Mouse (Mus musculus) limb, embryonic 10.5 days (tissue): ENCODE data around the gene H2-T22. TPM values are rescaled to one million over a fixed set of nuclear protein-coding genes. Genes with fewer than 3 reads are reported as not detected.
"Not testable (repeated sequence)": the region's sequence is repeated elsewhere in the genome, so short reads cannot be mapped to it uniquely, and the experiment has no call there.

Experiments used
- DNase-seq: peaks from one replicate; pipeline ENCODE4 v3.0.0-alpha.2; 2017; ENCODE audit warnings: low spot score
- H3K27ac ChIP-seq: fragments of 300-500 bp; sonication (generic); 2 replicates; pipeline ENCODE4 v1.5.1; 2016; ENCODE audit warnings: mild to moderate bottlenecking
- H3K27me3 ChIP-seq: fragments of 300-500 bp; sonication (generic); 2 replicates; pipeline ENCODE4 v1.6.1; 2016; ENCODE audit warnings: low read depth, mild to moderate bottlenecking; ENCODE audit not compliant: poor library complexity, severe bottlenecking
- H3K36me3 ChIP-seq: fragments of 300-500 bp; sonication (generic); 2 replicates; pipeline ENCODE4 v1.6.1; 2016; ENCODE audit warnings: mild to moderate bottlenecking, moderate library complexity
- H3K4me1 ChIP-seq: fragments of 300-500 bp; sonication (generic); 2 replicates; pipeline ENCODE4 v1.6.1; 2016
- H3K4me3 ChIP-seq: fragments of 300-500 bp; sonication (generic); 2 replicates; pipeline ENCODE4 v1.5.1; 2016; ENCODE audit warnings: mild to moderate bottlenecking, moderate library complexity
- H3K9me3 ChIP-seq: fragments of 300-500 bp; sonication (generic); replicated peaks from 2 replicates; pipeline ENCODE4 v1.6.1; 2016; ENCODE audit warnings: mild to moderate bottlenecking
- whole genome bisulfite sequencing: fragments of 180-500 bp; shearing (Covaris S2); methylation state at CpG from one replicate; pipeline ENCODE4 v1.1.7; 2016; 5-methylcytosine and 5-hydroxymethylcytosine counted together
- polyA plus RNA-seq: library from polyadenylated mRNA; unstranded; fragments of >200 nt; fragmentation: Nextera tagmentation; extraction: Ambion mirVana; gene quantifications from 2 replicates; pipeline ENCODE4 v1.2.1, GENCODE M21; 2016

The H2-T22 gene
- polyA plus RNA-seq, 1 experiment from 2014 or later: 9.7 TPM

- H3K4me1 ChIP-seq, H3K4me3 ChIP-seq, H3K9me3 ChIP-seq, H3K27ac ChIP-seq, H3K36me3 ChIP-seq, DNase-seq: not testable (repeated sequence)
- 85% methylated on average over 13 of the region's 13 CpGs for WGBS
- H3K27me3 ChIP-seq: peaks cover 29% of the 10 kb centered on the region
Measured at GRCm38 (mm10) chr17:36036126-36036525, 6.4 kb downstream of the H2-T22 start.

- H3K4me1 ChIP-seq, H3K27ac ChIP-seq, H3K36me3 ChIP-seq, H3K4me3 ChIP-seq, H3K9me3 ChIP-seq, DNase-seq: not testable (repeated sequence)
- peaks cover 31% of the 10 kb centered on the region for H3K27me3 ChIP-seq
- WGBS: 46% methylated on average over 3 of the region's 3 CpGs
Measured at GRCm38 (mm10) chr17:36035010-36035638, 7.4 kb downstream of the H2-T22 start.

- not testable (repeated sequence) for H3K27ac ChIP-seq, H3K9me3 ChIP-seq, H3K4me1 ChIP-seq, H3K4me3 ChIP-seq, DNase-seq, H3K36me3 ChIP-seq
- peaks cover 28% of the 10 kb centered on the region for H3K27me3 ChIP-seq
- WGBS: 51% methylated on average over 3 of the region's 3 CpGs
Measured at GRCm38 (mm10) chr17:36034524-36034923, 8.0 kb downstream of the H2-T22 start.

GRCm38 (mm10) chr17:36032351-36032875, 10.1 kb downstream of the H2-T22 start, which contains the start of gene H2-T23:
H2-T23 (minus strand) TSS chr17:36032855.
- Histone ChIP-seq H3K27me3 (peaks cover 28% of the 10 kb centered on the region), H3K4me3 (peak within 1 kb of the TSS; percentile 52)
- H3K9me3 ChIP-seq, H3K36me3 ChIP-seq, H3K4me1 ChIP-seq, H3K27ac ChIP-seq: not testable (repeated sequence)
- peak; percentile 52 for DNase-seq
- WGBS: 1% methylated on average over 25 of the region's 25 CpGs

GRCm38 (mm10) chr17:36031583-36032331, 10.8 kb downstream of the H2-T22 start:
- H3K27ac ChIP-seq, H3K9me3 ChIP-seq, H3K36me3 ChIP-seq, H3K4me1 ChIP-seq: not testable (repeated sequence)
- WGBS: 2% methylated on average over 40 of the region's 40 CpGs
- peaks cover 28% of the 10 kb centered on the region for H3K27me3 ChIP-seq
- peak; percentile 46 for DNase-seq
- peak overlapping the region; percentile 52 for H3K4me3 ChIP-seq

- not testable (repeated sequence) for DNase-seq, H3K9me3 ChIP-seq, H3K36me3 ChIP-seq, H3K27ac ChIP-seq, H3K4me3 ChIP-seq, H3K4me1 ChIP-seq
- 47% methylated on average over 8 of the region's 8 CpGs for WGBS
- peaks cover 28% of the 10 kb centered on the region for H3K27me3 ChIP-seq
Measured at GRCm38 (mm10) chr17:36030703-36031582, 11.6 kb downstream of the H2-T22 start.

- not testable (repeated sequence) for H3K4me3 ChIP-seq, H3K36me3 ChIP-seq, H3K9me3 ChIP-seq, H3K27ac ChIP-seq, DNase-seq, H3K4me1 ChIP-seq
- peaks cover 28% of the 10 kb centered on the region for H3K27me3 ChIP-seq
- WGBS: 74% methylated on average over 4 of the region's 4 CpGs
Measured at GRCm38 (mm10) chr17:36030046-36030702, 12.4 kb downstream of the H2-T22 start.

GRCm38 (mm10) chr17:36028879-36029619, 13.5 kb downstream of the H2-T22 start:
- peaks cover 28% of the 10 kb centered on the region for H3K27me3 ChIP-seq
- no peak overlapping the region for H3K4me3 ChIP-seq
- 87% methylated on average over 7 of the region's 7 CpGs for WGBS
- peaks cover 9% of the 10 kb centered on the region for H3K4me1 ChIP-seq
- no peak for DNase-seq
- no peak overlapping the region for H3K27ac ChIP-seq
- no peaks in the 10 kb centered on the region for H3K9me3 ChIP-seq
- no peaks in the 10 kb centered on the region for H3K36me3 ChIP-seq

GRCm38 (mm10) chr17:36027663-36028062, 14.9 kb downstream of the H2-T22 start:
- Histone ChIP-seq H3K36me3 (no peaks in the 10 kb centered on the region), H3K27ac (no peak overlapping the region), H3K4me1 (peaks cover 9% of the 10 kb centered on the region), H3K9me3 (no peaks in the 10 kb centered on the region), H3K4me3 (no peak overlapping the region), H3K27me3 (peaks cover 26% of the 10 kb centered on the region)
- WGBS: 98% methylated on average over 4 of the region's 4 CpGs
- no peak for DNase-seq

GRCm38 (mm10) chr17:36025901-36026300, 16.6 kb downstream of the H2-T22 start:
- WGBS: 69% methylated on average over 4 of the region's 4 CpGs
- Histone ChIP-seq H3K4me3 (no peak overlapping the region), H3K27ac (no peak overlapping the region), H3K36me3 (no peaks in the 10 kb centered on the region), H3K4me1 (no peaks in the 10 kb centered on the region), H3K9me3 (no peaks in the 10 kb centered on the region), H3K27me3 (peaks cover 9% of the 10 kb centered on the region)
- no peak for DNase-seq

- no peak overlapping the region for H3K27ac ChIP-seq
Measured at GRCm38 (mm10) chr17:36025197-36025596, 17.4 kb downstream of the H2-T22 start.

More at GRCm38 (mm10) chr17:36025197-36025596, 17.4 kb downstream of the H2-T22 start:
- Histone ChIP-seq H3K9me3 (no peaks in the 10 kb centered on the region), H3K4me1 (peaks cover 4% of the 10 kb centered on the region), H3K4me3 (no peak overlapping the region), H3K36me3 (no peaks in the 10 kb centered on the region), H3K27me3 (0 out of 2 replicates have a peak, but pooled peaks cover 2% of the 10 kb centered on the region)
- no peak for DNase-seq
- 78% methylated on average over 5 of the region's 5 CpGs for WGBS
